Mouse (Mus musculus) left cerebral cortex, postnatal 36 days (tissue): ENCODE measurements around the gene Gm4450. TPM values are rescaled to one million over a fixed set of nuclear protein-coding genes. Genes with fewer than 3 reads are reported as not detected.
"Not testable (repeated sequence)": the region's sequence is repeated elsewhere in the genome, so short reads cannot be mapped to it uniquely, and the experiment has no call there.

Experiments
- DNase-seq, 2 experiments: peaks; one replicate each; pipeline ENCODE4 v3.0.0; 2021 to 2022; ENCODE audit warnings: low spot score in 2 of 2, mixed read lengths in 1 of 2
- intact Hi-C: fragments of 180-260 bp; cut with DNase I; formaldehyde crosslinking; loops from one replicate; pipeline ENCODE4 v1.15.1; 2025
- total RNA-seq, 2 experiments: library from RNA; stranded (reverse); gene quantifications; 2 replicates each; pipeline ENCODE4 v1.2.3; 2021

Gm4450 gene
- total RNA-seq, 2 experiments from 2014 or later, result not detected

- intact Hi-C loops, result loop anchor here (2.0 kb wide), 1 partner anchor 37 kb away; the partner anchor contains the start of gene Zfp697
- no peak for DNase-seq
These were observed 37.2 kb downstream of the Gm4450 start for GRCm38 (mm10) chr3:98419786-98420070.

- DNase-seq, result no peak
- intact Hi-C loops, result loop anchor here (2.0 kb wide), 1 partner anchor 36 kb away; the partner anchor contains the start of gene Zfp697
These were observed 37.7 kb downstream of the Gm4450 start for GRCm38 (mm10) chr3:98418991-98419785.

GRCm38 (mm10) chr3:98417328-98417727 lies 39.6 kb downstream of the Gm4450 start:
- DNase-seq, result peak; percentile 84 to 87
- intact Hi-C loops, result no loop called here

- DNase-seq, result no peak
- intact Hi-C loops, result no loop called here
These were observed 40.3 kb downstream of the Gm4450 start for GRCm38 (mm10) chr3:98416426-98417250.

- intact Hi-C loops, result no loop called here
- DNase-seq, result no peak
These were observed 42.6 kb downstream of the Gm4450 start for GRCm38 (mm10) chr3:98414296-98414695.

GRCm38 (mm10) chr3:98413733-98414132 lies 43.2 kb downstream of the Gm4450 start:
- intact Hi-C loops, result loop anchor here (2.0 kb wide), 1 partner anchor 19 kb away; no protein-coding TSS in a partner anchor
- DNase-seq, result no peak

GRCm38 (mm10) chr3:98410619-98411580 lies 46.0 kb downstream of the Gm4450 start:
- intact Hi-C loops, DNase-seq: not testable (repeated sequence)

GRCm38 (mm10) chr3:98407261-98407780 lies 49.6 kb downstream of the Gm4450 start:
- not testable (repeated sequence) for DNase-seq
- intact Hi-C loops, result loop anchor here (5.0 kb wide), 1 partner anchor 1470 kb away; no protein-coding TSS in a partner anchor

GRCm38 (mm10) chr3:98406569-98407144 lies 50.3 kb downstream of the Gm4450 start:
- not testable (repeated sequence) for DNase-seq
- intact Hi-C loops, result loop anchor here (5.0 kb wide), 1 partner anchor 1469 kb away; no protein-coding TSS in a partner anchor

- intact Hi-C loops, result loop anchor here (5.0 kb wide), 1 partner anchor 1469 kb away; no protein-coding TSS in a partner anchor
- peak in 1 of 2 experiments; percentile 9 for DNase-seq
These were observed 51.0 kb downstream of the Gm4450 start for GRCm38 (mm10) chr3:98405877-98406276.

- peak in 1 of 2 experiments; percentile 3 for DNase-seq
- intact Hi-C loops, result not testable (repeated sequence)
These were observed 52.5 kb downstream of the Gm4450 start for GRCm38 (mm10) chr3:98404268-98404895.

Other genes with a start within 250 kb of the Gm4450 start
- not detected for gene Reg4, start 235.0 kb downstream of the Gm4450 start, total RNA-seq
- 10 to 100 TPM in 1 of 2 experiments, 1 to 10 TPM in 1; 7.1 to 11.3 TPM for gene Hmgcs2, start 176.7 kb downstream of the Gm4450 start, total RNA-seq
- 10 to 100 TPM; 51.1 to 62.0 TPM for gene Phgdh, start 117.1 kb downstream of the Gm4450 start, total RNA-seq
- 10 to 100 TPM; 32.1 to 38.1 TPM for gene Zfp697, start 74.7 kb downstream of the Gm4450 start, total RNA-seq
- not detected for gene Hsd3b4, start 53.4 kb upstream of the Gm4450 start, total RNA-seq
- gene Gm10681, start 131.7 kb upstream of the Gm4450 start, total RNA-seq, result not detected
- gene Hsd3b5, start 173.1 kb upstream of the Gm4450 start, total RNA-seq, result not detected